Mouse (Mus musculus) induced T-regulatory cell, adult 2 months (primary cell): ENCODE measurements at regions not wholly inside any gene's neighbourhood (a gene's known extent, or its start where the extent isn't known, plus 50 kb on each side); places are given as distances from the start of the nearest gene placed in this dataset.

Experiments
- DNase-seq: peaks from one replicate; pipeline ENCODE4 v3.0.0-alpha.2; 2012; ENCODE audit warnings: low read depth

DNA sequence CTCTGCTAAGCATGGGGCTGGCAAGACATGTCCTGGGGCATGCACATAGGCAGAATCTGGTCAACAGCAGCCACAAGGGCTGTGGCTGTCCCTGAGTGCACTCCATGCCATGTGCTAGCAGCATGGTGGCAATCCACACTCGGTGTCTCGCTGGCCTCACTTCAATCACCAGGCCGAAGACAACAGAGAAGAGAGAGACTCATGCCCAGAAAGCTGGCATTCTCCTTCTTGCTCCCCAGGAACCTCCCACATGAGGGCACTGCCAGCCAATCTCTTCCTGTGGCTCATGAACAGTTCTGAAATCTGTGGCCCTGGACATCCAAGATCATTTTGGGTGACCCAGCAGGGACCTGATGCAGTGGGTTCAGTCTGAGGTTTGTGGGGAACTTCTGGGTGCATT lies 74.5 kb upstream of the Gm26897 start:
- DNase-seq: no peak

DNA sequence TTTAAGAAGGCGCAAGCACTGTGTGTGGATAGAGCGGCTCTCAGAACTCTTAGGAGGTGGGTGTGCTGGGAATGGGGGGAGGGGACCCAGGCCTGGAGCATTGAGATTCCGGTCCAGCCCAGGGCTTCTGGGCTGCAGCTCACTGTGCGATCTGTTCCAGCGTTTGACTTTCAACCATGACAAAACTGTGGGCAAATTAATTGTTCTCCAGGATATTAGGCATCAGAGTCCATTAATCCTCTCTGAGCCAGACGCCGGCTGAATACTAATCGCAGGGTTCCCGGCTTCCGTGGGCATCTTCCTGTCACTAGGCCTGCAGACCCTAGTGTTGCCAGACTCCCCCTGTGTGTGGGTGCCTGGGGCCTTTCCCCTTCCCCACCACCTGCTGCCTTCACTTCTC lies 73.3 kb upstream of the Gm26897 start:
- no peak for DNase-seq

DNA sequence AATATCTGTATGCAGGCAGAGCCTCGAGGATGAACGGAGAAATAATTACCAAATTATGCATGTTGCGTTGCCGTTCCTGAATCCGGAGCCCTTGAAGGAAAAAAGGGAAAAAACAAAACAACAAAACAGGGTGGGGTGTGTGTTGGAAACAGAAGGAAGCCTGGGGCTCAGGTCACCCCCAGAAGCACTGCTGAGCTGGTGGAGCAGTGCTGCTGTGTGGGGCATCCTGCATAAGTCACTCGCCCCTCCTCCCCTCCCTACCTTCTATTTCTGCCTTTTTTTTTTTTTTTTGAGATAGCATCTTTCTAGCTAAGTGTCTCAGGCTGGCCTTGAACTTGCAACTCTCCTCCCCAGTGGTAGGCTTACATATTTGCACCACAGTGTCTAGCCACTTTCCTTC lies 72.8 kb upstream of the Gm26897 start:
- DNase-seq: no peak

DNA sequence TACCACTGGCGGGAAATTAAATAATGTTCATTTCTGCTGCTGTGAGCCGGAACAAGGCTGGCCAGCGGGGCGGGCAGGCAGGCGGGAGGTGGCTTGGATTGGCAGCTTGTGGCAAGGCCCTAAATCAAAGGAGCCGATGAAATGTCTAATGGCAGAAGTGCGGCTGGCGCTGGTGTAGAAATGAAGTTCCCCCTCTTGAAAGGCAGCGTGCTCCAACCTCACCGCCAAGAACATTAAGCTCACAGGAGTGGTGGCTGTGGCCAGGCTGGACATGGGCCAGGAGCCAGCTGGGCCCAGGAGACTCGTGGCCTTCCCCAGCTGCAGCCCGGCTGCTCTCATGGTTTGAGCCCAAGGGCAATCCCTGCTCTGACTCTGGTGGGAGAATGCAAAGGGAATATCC lies 71.8 kb upstream of the Gm26897 start:
- DNase-seq: no peak

DNA sequence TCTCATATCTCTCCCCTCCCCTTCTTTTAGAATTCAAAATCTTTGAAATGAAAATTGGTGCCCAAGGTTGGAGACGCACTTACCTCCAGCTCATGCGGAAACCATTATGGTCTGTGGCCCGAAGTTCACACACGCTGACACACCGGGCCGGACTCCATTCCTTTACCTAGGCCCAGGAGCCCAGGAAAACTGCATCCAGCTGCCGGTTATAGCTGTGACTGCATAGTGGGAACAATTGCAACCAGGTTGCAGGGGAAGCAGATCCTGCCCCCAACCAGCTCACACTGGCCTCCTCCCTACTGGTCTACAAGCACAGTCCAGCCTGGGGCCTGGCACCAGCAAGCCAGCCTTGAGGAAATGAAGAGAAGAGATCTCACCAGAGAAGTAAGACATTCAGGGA lies 69.9 kb upstream of the Gm26897 start:
- DNase-seq: no peak

DNA sequence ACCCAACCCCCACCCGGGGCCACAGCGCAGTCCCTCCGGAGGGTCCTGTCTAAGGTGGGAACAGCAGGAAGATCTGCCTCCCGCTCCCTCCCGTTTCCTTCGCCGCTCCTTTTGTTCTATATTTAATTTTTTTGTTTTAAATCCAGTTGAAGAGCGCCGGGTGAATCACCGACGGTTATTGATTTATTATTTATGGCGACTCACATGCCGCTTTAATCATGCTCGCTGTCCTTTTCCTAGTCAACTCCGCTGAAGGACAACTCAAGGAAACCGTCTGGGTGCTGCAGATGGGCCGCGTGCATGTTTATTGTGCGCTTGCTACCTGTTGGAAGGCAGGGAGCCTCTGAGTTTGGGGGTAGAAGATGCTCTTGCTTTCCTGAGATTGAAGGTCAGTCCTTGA lies 68.3 kb upstream of the Gm26897 start:
- DNase-seq: no peak

DNA sequence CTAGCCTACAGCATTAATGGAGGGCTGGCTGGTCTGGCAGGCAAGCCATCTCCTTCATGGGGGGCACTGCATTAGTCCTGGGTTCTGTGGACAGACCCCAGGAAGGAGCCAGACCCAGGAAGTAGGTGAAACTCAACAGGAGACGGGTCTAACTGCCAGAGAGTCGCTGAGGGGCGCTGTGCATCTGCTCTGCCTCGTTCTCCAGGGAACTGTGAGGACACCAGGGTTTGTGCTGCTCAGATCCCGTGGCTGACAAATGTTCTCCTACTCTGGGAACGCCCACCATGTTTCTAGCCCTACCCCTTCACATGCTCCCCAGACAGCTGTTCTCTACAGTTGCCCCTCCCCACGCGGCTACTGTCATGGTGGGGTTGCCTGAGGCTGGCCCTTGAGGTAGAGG lies 67.7 kb upstream of the Gm26897 start:
- no peak for DNase-seq

DNA sequence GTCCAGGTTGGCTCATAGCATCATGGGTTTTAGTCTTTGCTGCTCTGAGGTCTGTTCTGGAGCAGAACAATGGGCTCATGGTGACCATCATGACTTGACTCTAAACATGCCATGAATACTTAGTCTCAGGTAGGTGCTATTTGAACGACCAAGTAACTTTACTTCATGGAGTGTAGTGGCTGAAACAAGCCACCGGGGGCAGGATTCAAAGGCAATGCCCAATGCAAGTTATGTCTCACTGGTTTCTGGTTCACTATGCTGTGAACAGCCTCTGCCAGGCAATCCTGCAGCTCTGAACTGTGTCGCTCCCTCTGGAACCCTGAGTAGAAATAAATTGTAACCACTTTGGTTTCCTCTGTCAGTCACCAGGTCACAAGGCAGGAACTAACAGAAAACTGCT lies 65.8 kb upstream of the Gm26897 start:
- peak; percentile 18 for DNase-seq

DNA sequence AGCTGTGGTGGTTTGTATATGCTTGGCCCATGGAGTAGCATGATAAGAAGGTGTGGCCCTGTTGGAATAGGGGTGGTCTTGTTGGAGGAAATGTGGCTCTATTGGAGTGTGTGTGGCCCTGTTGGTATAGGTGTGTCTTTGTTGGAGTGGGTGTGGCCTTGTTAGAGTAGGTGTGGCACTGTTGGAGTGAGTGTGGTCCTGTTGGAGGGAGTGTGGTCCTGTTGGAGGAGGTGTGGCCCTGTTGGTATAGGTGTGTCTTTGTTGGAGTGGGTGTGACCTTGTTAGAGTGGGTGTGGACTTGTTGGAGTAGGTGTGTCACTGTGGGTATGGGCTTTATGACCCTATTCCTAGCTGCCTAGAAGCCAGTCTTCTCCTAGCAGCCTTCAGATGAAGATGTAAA lies 64.6 kb upstream of the Gm26897 start:
- DNase-seq: no peak

DNA sequence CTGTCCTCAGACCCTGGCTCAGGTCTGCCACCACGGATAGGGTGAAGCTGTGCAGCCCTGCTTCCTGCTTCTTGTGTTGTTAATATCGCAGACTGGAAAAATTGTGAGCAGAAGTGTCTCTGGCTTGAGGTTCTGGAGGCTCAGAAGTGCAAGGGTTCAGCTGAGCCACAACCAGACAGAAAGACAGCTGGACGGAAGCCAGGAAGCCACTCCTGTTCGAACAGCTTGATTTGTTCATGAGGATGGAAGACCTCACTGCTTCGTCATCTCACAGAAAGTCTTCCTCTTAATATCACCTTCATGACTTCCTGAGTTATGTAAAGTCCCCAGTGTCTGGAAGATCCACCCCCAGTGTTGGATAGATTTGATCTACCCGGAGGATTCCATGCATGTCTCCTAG lies 62.0 kb upstream of the Gm26897 start:
- DNase-seq: no peak

DNA sequence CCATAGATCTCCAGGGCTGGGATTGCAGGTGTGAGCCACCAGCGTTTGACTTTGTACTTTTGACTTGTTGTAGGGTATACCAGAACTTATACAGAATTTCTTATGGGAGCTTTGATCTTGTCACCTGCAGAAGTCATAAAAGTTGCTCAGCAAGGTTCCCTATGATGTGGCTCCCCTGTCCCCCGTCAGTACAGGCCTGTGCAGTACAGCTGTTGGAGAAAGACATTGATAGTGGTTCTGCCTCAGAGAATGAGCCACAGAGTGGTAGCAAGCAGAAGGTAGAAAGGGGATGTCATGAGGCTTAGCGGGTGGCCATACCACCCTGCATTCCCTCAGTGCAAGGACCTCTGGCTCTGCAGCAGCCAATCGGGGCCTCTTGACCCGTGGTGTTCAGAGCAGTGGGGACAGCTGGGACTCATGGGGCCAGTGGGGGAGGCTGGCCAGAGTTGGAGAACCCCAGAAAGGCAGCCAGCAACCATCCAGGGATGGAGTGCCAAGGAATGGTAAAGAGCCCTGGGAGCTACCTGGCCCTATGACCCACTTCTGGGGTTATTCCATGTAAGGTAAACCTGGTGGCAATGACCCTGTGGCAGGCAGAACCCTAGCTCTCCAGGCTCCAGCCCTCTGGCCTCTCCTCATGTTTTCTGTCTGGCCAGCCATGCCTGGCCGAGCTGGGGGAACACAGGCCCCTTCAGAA lies 58.6 kb upstream of the Gm26897 start:
- no peak for DNase-seq

DNA sequence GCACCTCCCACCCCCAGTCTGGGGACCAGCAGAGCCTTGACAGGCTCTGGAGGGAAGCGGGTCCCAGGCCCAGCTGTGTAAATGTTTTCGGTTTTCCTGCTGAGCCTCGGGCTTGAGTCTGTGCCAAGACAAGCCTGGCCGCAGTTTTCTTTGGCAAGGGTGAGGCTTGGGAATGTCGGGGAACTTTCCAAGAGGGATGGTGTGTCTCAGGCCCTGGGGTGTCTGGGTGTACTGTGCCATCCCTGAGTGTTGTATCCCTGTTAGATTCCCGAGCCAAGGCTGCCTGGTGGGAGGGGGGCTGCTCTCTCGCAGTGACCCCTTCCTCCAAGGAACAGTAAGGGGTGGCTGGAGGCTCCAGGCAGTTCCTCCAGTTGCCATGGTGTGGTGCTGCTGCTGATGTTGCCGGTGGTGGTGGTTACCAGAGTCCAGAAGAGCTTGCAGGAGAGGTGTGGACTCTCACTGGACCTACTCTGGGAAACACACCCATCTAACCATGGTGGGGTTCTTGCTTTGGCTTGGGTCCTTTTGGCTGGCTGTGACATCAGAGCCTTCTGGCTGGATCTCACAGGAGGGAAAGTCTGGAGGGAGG lies 58.0 kb upstream of the Gm26897 start:
- no peak for DNase-seq

DNA sequence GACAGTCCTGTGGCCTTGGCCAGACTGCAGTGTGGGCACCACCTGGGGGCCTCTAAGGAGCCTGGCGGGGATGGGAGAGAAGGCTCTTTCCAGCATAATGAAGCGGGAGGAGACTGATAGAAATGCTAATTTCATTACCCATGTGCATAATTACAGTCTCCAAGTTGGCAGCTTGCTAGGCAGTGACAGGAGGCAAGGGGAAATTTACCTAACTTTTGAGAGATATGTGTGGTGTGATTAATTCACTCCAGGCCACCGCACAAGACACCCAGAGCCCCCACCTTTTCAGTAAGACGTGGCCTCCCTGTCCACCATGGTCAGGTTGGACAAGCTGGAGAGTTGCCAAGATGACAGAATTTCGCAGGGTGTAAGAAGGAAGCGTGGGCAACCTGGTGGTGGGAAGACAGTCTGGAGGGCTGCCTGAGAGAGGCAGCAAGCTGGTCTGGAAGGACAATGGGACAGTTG lies 55.8 kb upstream of the Gm26897 start:
- no peak for DNase-seq

DNA sequence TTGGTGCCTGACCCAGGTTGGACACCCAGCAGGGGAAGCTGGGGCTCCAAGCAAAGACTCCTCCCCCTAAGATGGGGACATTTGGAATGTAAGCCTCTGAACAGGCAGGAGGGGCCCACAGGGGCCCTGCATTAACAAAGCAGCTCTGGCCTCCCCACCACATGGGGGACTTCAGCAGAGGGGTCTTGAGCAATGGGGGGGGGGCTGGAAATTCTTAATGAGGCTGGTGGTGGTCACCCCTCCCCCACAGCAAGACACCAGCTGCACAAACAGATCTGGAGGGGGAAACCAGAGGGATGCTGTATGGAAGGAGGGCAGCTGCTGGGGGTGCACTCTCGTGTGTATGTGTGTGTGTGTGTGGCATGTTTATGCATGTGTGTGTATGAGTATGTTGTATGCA lies 55.2 kb upstream of the Gm26897 start:
- DNase-seq: no peak

DNA sequence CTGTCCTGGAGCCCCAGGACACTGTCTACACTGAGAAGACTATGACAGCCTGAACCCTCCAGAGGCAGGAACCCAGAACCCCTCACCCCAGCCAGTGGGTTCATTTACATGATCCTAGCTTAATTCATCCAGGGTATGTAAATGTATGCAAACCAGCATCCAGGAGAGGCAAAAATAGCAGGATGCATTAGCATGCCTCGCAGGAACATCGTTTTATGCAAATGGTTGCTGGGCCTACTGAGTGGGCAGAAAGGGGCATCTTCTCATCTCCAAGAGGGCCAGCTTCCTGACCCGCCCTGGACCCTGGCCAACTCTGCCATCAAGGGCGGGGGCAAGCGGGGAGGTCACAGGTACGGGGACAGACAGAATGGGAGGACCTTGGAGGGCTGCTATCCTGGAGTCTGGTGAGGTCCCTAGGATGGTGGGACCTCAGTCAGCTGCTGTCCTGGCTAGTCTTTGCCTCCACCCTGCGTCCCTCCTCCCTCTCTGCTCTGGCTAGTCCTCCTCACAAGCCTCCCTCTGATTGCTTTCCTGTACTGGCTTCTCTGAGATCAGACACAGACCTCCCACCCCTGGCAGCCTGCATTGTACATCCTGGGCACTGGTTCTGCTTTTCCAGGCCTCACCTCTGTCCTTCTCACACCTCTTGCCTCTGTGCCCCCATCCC lies 52.2 kb upstream of the Gm26897 start:
- DNase-seq: no peak

DNA sequence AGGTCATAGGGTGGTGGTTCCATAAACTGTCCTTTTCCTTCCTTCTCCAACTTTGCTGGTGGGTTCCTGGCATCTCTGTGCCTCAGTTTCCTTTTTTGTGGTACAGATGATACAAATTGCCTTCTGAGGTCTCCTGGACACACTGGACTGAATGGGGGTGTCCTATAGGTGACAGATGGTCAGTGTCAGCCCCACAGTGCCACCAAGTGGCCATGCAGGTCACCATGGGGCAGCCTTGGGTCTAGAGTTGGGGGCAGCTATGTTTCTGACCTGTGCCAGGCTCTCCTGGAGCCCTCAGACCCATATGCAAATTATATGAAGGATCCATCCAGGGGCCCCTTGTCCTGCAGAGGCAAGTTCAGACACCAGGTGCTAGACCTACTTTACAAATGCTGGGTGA lies 50.8 kb upstream of the Gm26897 start:
- DNase-seq: peak; percentile 7
